Mouse (Mus musculus) CH12.LX (cell line): ENCODE measurements at regions not wholly inside any gene's neighbourhood (a gene's known extent, or its start where the extent isn't known, plus 50 kb on each side); places are given as distances from the start of the nearest gene placed in this dataset.

ENCODE experiments used
- CTCF ChIP-seq, 2 experiments: IDR thresholded peaks in 1 of 2; conservative IDR thresholded peaks in 1 of 2; 2 replicates each; pipeline ENCODE4 v1.5.1; 2011 to 2012; ENCODE audit warnings: low read depth in 2 of 2, low read length in 2 of 2, improper control_type of control experiment in 1 of 2, inconsistent platforms in 1 of 2, mild to moderate bottlenecking in 1 of 2, moderate library complexity in 1 of 2
- E2F4 ChIP-seq: IDR thresholded peaks from 2 replicates; pipeline ENCODE4 v1.6.1; 2011; ENCODE audit warnings: low read depth, low read length, improper control_type of control experiment; ENCODE audit not compliant: insufficient replicate concordance
- EP300 ChIP-seq: IDR thresholded peaks from 2 replicates; pipeline ENCODE4 v1.6.1; 2011; ENCODE audit warnings: low read length, improper control_type of control experiment
- JUN ChIP-seq: IDR thresholded peaks from 2 replicates; pipeline ENCODE4 v1.6.1; 2011; ENCODE audit warnings: low read depth, mild to moderate bottlenecking, low read length, improper control_type of control experiment, moderate library complexity; ENCODE audit not compliant: insufficient read depth
- MAZ ChIP-seq: IDR thresholded peaks from 2 replicates; pipeline ENCODE4 v1.6.1; 2012; ENCODE audit warnings: low read depth, mild to moderate bottlenecking, inconsistent platforms, low read length, improper control_type of control experiment, moderate library complexity
- RAD21 ChIP-seq: IDR thresholded peaks from 2 replicates; pipeline ENCODE4 v1.6.1; 2011; ENCODE audit warnings: low read depth, mild to moderate bottlenecking, low read length, improper control_type of control experiment, moderate library complexity
- TBP ChIP-seq: conservative IDR thresholded peaks from 2 replicates; pipeline ENCODE4 v1.6.1; 2011; ENCODE audit warnings: low read depth, low read length, improper control_type of control experiment

GRCm38 (mm10) chr15:59263433-59264328, 374.6 kb downstream of the Gm49356 start:
- TF ChIP-seq EP300 (peak; percentile 75), E2F4 (no peak), TBP (no peak), CTCF (conservative IDR thresholded peaks at IDR 0.05 in 1 of 2, IDR thresholded peaks at IDR 0.05 in 1 of 2; ENCODE audit: low read depth in 2 of 2, low read length in 2 of 2) (peak in 1 of 2 experiments; percentile 19; a peak in 2 of 4 replicates), MAZ (no peak), RAD21 (peak; percentile 25), JUN (no peak)
